Mouse (Mus musculus) kidney, embryonic 14.5 days (tissue): ENCODE data around the gene Sec11a. TPM values are rescaled to one million over a fixed set of nuclear protein-coding genes. Genes with fewer than 3 reads are reported as not detected.
A peak's percentile ranks its signal among the peaks of the same experiment; 100 is the strongest.

Experiments
- ATAC-seq: fragments of 200-750 bp; cut with Nextera tagmentation; 2 replicates; pipeline ENCODE4 v1.8.0; 2017; ENCODE audit warnings: moderate number of reproducible peaks, mild to moderate bottlenecking, moderate TSS enrichment, moderate library complexity; ENCODE audit not compliant: low FRiP score, low TSS enrichment
- H3K27ac ChIP-seq: fragments of 300-500 bp; sonication (generic); 2 replicates; pipeline ENCODE4 v1.5.1; 2014; ENCODE audit warnings: low read depth, mild to moderate bottlenecking, low read length, moderate library complexity, mixed read lengths
- H3K27me3 ChIP-seq: fragments of 300-500 bp; sonication (generic); 2 replicates; pipeline ENCODE4 v1.6.1; 2014; ENCODE audit warnings: mild to moderate bottlenecking, low read length; ENCODE audit not compliant: control insufficient read depth, insufficient read depth
- H3K36me3 ChIP-seq: fragments of 300-500 bp; sonication (generic); 2 replicates; pipeline ENCODE4 v1.6.1; 2014; ENCODE audit warnings: low read length, mixed read lengths; ENCODE audit not compliant: control insufficient read depth, insufficient read depth
- H3K4me1 ChIP-seq: fragments of 300-500 bp; sonication (generic); 2 replicates; pipeline ENCODE4 v1.6.1; 2014; ENCODE audit warnings: low read length, mixed read lengths; ENCODE audit not compliant: control insufficient read depth, insufficient read depth
- H3K4me2 ChIP-seq: fragments of 300-500 bp; sonication (generic); replicated peaks from 2 replicates; pipeline ENCODE4 v1.6.1; 2014; ENCODE audit warnings: low read depth, mild to moderate bottlenecking, low read length
- H3K4me3 ChIP-seq: fragments of 300-500 bp; sonication (generic); 2 replicates; pipeline ENCODE4 v1.5.1; 2014; ENCODE audit warnings: mild to moderate bottlenecking, low read length
- H3K9ac ChIP-seq: fragments of 300-500 bp; sonication (generic); 2 replicates; pipeline ENCODE4 v1.6.1; 2014; ENCODE audit warnings: low read depth, mild to moderate bottlenecking, low read length, moderate library complexity
- H3K9me3 ChIP-seq: fragments of 300-500 bp; sonication (generic); 2 replicates; pipeline ENCODE4 v1.6.1; 2016; ENCODE audit warnings: low read length; ENCODE audit not compliant: control insufficient read depth
- WGBS: fragments of 180-500 bp; shearing (Covaris S2); extraction: QIAGEN DNeasy Blood & Tissue Kit; methylation state at CpG from one replicate; pipeline ENCODE4 v1.1.7; 2014; 5-methylcytosine and 5-hydroxymethylcytosine counted together
- polyA plus RNA-seq: library from polyadenylated mRNA; unstranded; fragments of >200 nt; fragmentation: Nextera tagmentation; extraction: Ambion mirVana; gene quantifications from 2 replicates; pipeline ENCODE4 v1.2.1, GENCODE M21; 2014

The Sec11a gene
- polyA plus RNA-seq, 1 experiment from 2014 or later: 228 TPM

GRCm38 (mm10) chr7:80860227-80860626, 87.4 kb downstream of the Sec11a start:
- peak overlapping the region; percentile 85 for H3K4me2 ChIP-seq
- no peaks in the 10 kb centered on the region for H3K9me3 ChIP-seq
- peak; percentile 54; the same call in 1 of the 2 replicates for ATAC-seq
- H3K4me1 ChIP-seq: peaks cover 12% of the 10 kb centered on the region; the same call in 1 of the 2 replicates
- no peaks in the 10 kb centered on the region for H3K27me3 ChIP-seq
- H3K27ac ChIP-seq: no peak overlapping the region
- peak overlapping the region; percentile 90 for H3K9ac ChIP-seq
- peaks cover 21% of the 10 kb centered on the region for H3K36me3 ChIP-seq
- under 1% methylated on average over 13 of the region's 13 CpGs for WGBS
- H3K4me3 ChIP-seq: peak overlapping the region; percentile 91

DNA sequence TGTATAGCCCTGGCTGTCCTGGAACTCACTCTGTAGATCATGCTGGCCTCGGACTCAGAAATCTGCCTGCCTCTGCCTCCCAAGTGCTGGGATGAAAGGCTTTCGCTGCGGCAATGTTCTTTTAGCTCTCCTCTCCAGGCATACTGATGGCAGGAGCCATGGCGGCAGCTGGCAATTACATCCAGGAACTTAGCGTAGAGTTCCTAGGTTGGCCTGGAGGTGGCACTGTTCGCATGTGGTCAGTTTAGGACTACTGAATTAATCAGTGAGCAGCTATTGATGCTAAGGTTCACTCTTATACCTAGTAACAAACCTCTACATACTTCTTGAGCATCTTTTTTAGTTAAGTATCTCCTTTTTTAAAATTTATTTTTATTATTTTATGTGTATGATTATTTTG, 90.4 kb downstream of the Sec11a start:
- Histone ChIP-seq H3K4me3 (no peak overlapping the region), H3K36me3 (no peaks in the 10 kb centered on the region), H3K4me1 (peaks cover 6% of the 10 kb centered on the region; the same call in 1 of the 2 replicates), H3K9ac (no peak overlapping the region), H3K9me3 (no peaks in the 10 kb centered on the region), H3K4me2 (no peak overlapping the region), H3K27me3 (no peaks in the 10 kb centered on the region), H3K27ac (no peak overlapping the region)
- 32% methylated on average over 6 of the region's 6 CpGs for WGBS
- ATAC-seq: no peak

- ATAC-seq: no peak
- Histone ChIP-seq H3K27me3 (no peaks in the 10 kb centered on the region), H3K4me1 (no peaks in the 10 kb centered on the region), H3K9me3 (no peaks in the 10 kb centered on the region), H3K4me3 (no peak overlapping the region), H3K27ac (no peak overlapping the region), H3K9ac (no peak overlapping the region), H3K4me2 (no peak overlapping the region), H3K36me3 (no peaks in the 10 kb centered on the region)
Observed at GRCm38 (mm10) chr7:80855316-80855715, 92.3 kb downstream of the Sec11a start.

Other genes starting within 250 kb of the Sec11a start
- gene Iqgap1, start 121.8 kb downstream of the Sec11a start, polyA plus RNA-seq: 61.0 and 110 TPM in 2 replicates
- 2.8 and 4.0 TPM in 2 replicates for gene Zscan2, start 86.9 kb downstream of the Sec11a start, polyA plus RNA-seq
- 32.7 and 38.1 TPM in 2 replicates for gene Wdr73, start 46.5 kb downstream of the Sec11a start, polyA plus RNA-seq
- gene Nmb, start 42.7 kb downstream of the Sec11a start, polyA plus RNA-seq: 9.4 and 14.3 TPM in 2 replicates
- gene Zfp592, start 45.9 kb upstream of the Sec11a start, polyA plus RNA-seq: 9.1 and 16.1 TPM in 2 replicates
- gene Alpk3, start 109.8 kb upstream of the Sec11a start, polyA plus RNA-seq: 0.13 and 0.34 TPM in 2 replicates
- 0.41 TPM in 1 of 2 replicates, not detected in the other for gene Slc28a1, start 167.0 kb upstream of the Sec11a start, polyA plus RNA-seq